Mouse (Mus musculus) lung, postnatal 0 days (tissue): ENCODE data around the gene Tceal7.

Experiments used
- CTCF ChIP-seq: IDR thresholded peaks from 2 replicates; pipeline ENCODE4 v1.5.1; 2016; ENCODE audit warnings: antibody characterized with exemption, mild to moderate bottlenecking
- EP300 ChIP-seq: IDR thresholded peaks from 2 replicates; pipeline ENCODE4 v1.6.1; 2016; ENCODE audit warnings: antibody characterized with exemption, mild to moderate bottlenecking, control low read depth

DNA sequence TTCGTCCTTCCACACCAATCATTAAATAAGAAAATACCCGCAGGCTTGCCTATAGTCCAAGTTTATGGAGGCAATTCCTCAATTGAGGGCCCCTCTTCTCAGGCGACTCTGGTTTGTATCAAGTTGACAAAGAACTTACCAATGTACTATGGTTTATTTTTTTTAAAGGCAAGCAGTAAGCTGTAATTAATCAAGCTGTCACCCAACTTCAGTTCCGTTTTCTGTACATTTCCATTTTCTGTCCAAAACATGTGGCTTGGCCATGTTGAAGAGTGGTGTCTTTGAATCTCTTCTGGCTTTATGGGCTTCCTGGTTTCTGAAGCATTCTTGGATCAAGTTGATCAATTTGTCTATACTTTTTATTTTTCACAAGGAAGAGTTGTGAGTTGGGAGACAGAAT is 53.6 kb downstream of the Tceal7 start:
- TF ChIP-seq CTCF (no peak), EP300 (no peak)
